Mouse (Mus musculus) kidney, adult 18-20 months (tissue): ENCODE data around the gene Gm20854.
"Not testable (repeated sequence)": the region's sequence is repeated elsewhere in the genome, so short reads cannot be mapped to it uniquely, and the experiment has no call there.

Experiments used
- DNase-seq: peaks from one replicate; pipeline ENCODE4 v3.0.0; 2021

The Gm20854 gene

GRCm38 (mm10) chrY:85530808-85531207 lies at the start of gene Gm20854:
TSS of gene Gm20854 (minus strand) at chrY:85530908.
- not testable (repeated sequence) for DNase-seq
